In genomic region chr12:69922099-69922498, GRCm38 (mm10) we compare ENCODE assay signal across 19 mouse cellular contexts.
"Had no signal": no experiment of that assay in that cellular context is flagged by ENCODE, and none has a peak within 500 bp of the region (broad histone marks: within the 10 kb centered on the region; RNA-seq: fewer than 3 reads in every experiment).

No protein-coding gene starts in this region.

- H3K9me3 ChIP-seq: midbrain, embryonic 10.5 days; midbrain, embryonic 12.5 days; neural tube, embryonic 13.5 days; neural tube, embryonic 15.5 days; stomach, embryonic 15.5 days had no signal

- H3K9ac ChIP-seq: lung, embryonic 14.5 days; midbrain, embryonic 12.5 days; neural tube, embryonic 13.5 days; neural tube, embryonic 15.5 days; stomach, embryonic 15.5 days had no signal

- H3K4me2 ChIP-seq: lung, embryonic 14.5 days; midbrain, embryonic 12.5 days; neural tube, embryonic 13.5 days; neural tube, embryonic 15.5 days; stomach, embryonic 15.5 days had no signal

- H3K27ac ChIP-seq: midbrain, embryonic 10.5 days; midbrain, embryonic 12.5 days; neural tube, embryonic 13.5 days; neural tube, embryonic 15.5 days; stomach, embryonic 15.5 days; stomach, postnatal 0 days had no signal

- ATAC-seq: midbrain, embryonic 16.5 days had no signal

- H3K4me3 ChIP-seq: midbrain, embryonic 10.5 days; midbrain, embryonic 12.5 days; myocyte; neural tube, embryonic 13.5 days; neural tube, embryonic 15.5 days; stomach, embryonic 15.5 days had no signal

- H3K27me3 ChIP-seq: midbrain, embryonic 12.5 days; neural tube, embryonic 13.5 days; neural tube, embryonic 15.5 days; stomach, embryonic 15.5 days had no signal

- H3K4me1 ChIP-seq: midbrain, embryonic 10.5 days; midbrain, embryonic 12.5 days; neural tube, embryonic 13.5 days; neural tube, embryonic 15.5 days; stomach, embryonic 15.5 days had no signal

- H3K36me3 ChIP-seq: stomach, embryonic 15.5 days had no signal

- DNase-seq: lung, adult 18-20 months; lung, embryonic 14.5 days; lung, postnatal 10 days; lung, postnatal 4 days; midbrain, embryonic 14.5 days; retina, postnatal 1 day; right cerebral cortex, adult 18-20 months; right cerebral cortex, postnatal 25 days; thymus, adult 2 months; thymus, postnatal 25 days; thymus, postnatal 4 days had no signal
